Mouse (Mus musculus) colon, adult 2 months (tissue): ENCODE measurements around the gene Pcnt. TPM values are rescaled to one million over a fixed set of nuclear protein-coding genes. Genes with fewer than 3 reads are reported as not detected.

ENCODE experiments used
- polyA plus RNA-seq: library from polyadenylated mRNA; depleted of rRNA; stranded (reverse); fragments of >200 nt; gene quantifications from 2 replicates; pipeline ENCODE4 v1.2.3, GENCODE M21; 2012; rRNA removed

The Pcnt gene
- polyA plus RNA-seq: 14.0 and 15.5 TPM in 2 replicates

DNA sequence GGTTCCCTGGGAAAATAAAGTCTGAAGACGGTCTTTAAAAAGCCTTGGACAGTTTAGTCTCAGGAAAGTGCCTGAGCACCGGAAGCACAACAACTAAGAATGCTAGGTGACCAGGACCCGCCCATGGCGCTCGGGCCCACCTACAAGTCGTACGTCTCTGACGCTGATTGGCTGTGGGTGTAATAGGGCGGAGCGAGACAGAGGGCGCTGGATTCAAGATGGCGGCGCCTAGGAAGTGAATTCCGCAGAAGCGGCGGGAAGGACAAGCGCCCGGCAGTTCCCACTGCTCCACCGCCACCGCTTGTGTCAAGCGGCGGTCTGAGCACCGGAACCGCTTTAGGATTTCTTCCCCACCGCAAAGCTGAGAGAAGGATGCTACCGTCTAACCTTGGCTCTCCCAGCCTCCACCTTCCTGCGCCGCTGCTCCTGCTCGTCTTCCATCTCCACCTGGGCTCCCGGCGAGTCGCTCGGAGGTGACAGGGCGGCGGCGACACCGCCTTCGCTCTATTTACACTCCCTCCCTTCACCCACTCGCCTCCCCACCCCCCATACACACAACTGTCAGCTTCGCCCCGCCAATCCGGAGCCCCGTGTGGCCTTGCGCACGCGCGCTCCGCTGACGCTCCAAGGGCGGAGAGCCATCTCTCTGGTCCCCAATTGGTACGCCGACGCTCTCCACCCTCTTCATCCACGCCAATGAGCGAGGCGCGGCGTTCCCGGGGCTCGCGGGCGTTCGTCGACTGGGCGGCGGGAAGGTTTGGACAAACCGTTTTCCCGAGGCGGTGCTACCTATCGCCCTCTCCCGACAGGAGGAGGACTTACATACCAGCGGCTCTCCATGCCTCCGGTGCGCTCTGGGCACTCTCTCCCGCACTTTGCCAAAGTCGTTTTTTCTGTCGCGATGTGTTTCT lies at the start of gene Pcnt:
Gene Pcnt, minus strand, starts transcription at position 609 of the 911 bp plus-strand sequence.

DNA sequence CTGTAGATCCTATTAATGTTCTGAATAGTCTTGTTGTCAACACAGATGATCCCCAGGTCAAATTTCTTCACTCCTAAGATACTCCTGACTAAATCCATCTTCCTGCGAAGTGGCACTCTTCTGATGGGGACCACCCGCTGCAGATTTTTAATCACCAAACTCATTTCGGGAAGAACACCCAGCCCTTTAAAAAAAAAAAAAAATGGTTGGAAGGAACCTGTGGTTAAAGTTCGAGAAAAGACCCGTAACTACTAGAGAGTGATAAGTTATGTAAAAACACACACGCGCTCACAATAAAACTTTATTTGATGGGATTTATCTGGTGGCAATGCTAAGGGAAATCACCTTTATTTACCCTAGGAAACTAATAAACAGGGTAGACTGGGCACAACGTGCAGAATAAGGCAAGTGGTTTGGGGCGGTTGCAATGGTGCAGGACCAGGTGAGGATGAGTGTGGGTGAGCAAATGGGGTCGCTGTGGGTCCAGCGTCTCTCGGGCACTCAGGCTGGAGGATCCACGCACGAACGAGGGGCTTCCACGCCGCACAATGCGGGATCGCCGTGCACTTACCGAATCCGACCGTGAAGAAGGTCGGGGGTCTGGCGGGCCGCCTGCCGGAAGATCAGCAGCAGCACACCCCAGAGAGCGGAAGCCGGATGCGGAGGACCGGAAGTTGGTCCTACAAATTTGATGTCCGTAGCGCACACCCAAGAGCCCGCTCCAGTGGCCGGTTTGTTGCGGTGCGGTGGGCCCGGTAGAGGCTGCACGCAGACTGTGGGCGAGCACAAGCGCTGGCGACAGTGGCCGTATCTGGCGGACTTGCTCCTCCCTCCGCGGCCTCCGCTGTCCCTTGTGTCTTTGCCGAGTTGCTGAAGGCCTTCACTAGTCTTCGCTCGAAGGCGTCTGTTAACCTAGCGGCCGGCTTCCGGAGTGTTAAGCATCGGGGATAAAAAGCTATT lies 25.9 kb upstream of the Pcnt start, which contains the start of the genes Mcm3ap and Ybey:
Gene Mcm3ap, plus strand, starts transcription at position 725 of the 960 bp plus-strand sequence.
Gene Ybey, minus strand, starts transcription at position 912 of the 960 bp plus-strand sequence.

DNA sequence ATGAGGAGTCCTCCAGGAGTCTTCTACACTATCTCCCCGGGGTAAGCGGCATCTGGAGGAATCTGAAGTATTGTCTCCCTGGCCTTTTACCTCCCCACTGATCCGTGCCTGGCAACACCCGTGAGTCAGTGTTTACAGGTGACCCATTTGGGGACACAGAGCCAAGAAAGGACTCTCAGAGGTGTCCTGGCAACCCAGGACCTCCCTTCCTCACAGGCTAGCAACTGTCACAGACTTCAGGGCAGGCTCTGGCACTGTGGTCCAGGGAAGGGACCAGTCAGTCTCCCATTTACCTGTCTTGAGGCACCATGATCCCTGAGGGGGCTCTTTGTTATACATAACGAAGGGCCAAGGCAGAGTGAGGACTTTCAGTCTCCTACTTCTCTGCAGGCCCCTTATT lies 6.3 kb upstream of the Pcnt start, which contains the start of gene 2610028H24Rik:
Gene 2610028H24Rik, plus strand, starts transcription at position 231 of the 400 bp plus-strand sequence.

DNA sequence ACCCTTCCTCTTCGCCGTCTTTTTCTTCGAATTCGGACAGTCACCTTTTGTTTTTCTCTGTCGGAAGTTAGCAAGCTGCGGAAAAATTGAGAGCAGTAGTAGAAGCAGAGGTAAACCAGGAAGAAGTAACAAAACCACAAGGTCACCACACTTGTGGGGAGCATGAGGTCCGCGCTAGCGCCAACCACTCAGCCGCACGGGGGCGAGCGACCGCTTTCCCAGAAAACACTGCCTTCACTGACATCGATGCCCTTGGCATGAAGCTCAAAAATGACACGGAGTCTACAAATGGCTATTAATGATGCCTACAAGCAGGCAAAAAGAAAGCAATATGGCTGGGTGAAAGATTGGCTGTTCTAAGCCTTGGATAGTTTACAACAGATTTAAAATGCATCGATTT lies 2.3 kb downstream of the Pcnt start, which contains the start of gene AC141477.1:
Gene AC141477.1, minus strand, starts transcription at position 164 of the 400 bp plus-strand sequence.

DNA sequence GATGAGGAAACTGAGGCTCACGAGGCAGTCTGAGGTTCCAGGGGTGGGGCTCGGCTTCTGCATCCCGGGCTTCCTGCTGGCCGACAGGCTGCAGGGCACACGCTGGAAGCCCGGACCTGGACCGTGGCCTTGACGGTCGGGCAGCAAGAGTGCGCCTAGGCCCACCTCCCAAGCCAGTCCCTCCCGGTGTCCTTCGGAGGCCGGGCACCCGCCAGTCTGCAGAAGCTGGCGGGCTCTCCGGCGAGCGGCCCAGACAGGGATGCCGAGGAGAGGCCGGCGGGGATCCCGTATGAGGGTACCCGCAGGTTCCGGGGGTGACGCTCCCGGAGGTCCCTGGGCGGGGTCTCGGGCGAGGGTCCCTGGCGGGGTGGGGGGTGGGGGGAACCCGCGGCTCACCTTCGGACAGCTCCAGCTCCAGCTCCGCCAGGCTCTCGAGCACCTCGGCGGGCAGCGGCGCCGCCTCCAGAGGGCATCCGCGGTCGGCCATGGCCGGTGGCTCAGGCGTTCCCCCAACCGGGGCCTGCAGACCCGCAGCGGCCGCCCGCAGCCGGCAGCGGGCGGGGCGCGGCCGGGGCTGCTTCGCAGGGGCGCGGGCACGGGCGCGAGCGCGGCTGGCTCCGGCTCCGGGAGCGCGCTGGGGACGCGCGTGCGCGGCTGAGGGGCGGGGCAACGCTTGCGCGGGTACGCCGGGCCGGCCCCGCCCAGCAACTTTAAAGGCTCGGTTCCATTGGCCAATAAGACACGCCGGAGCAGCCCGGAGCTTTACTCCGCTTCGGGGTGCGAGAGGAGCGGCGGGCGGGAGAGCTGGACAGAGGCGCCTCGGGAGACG lies 97.7 kb downstream of the Pcnt start, which contains the start of gene Dip2a:
Gene Dip2a, minus strand, starts transcription at position 581 of the 829 bp plus-strand sequence.

Other genes with a start within 250 kb of the Pcnt start
- 32.5 and 40.7 TPM in 2 replicates for gene Prmt2, start 204.9 kb downstream of the Pcnt start, polyA plus RNA-seq
- gene S100b, start 188.9 kb downstream of the Pcnt start, polyA plus RNA-seq: 1.6 and 1.7 TPM in 2 replicates
- gene Dip2a, start 97.5 kb downstream of the Pcnt start, polyA plus RNA-seq: 33.2 and 36.1 TPM in 2 replicates
- not detected in 2 replicates for gene AC141477.1, start 2.3 kb downstream of the Pcnt start, polyA plus RNA-seq
- gene 2610028H24Rik, start 6.3 kb upstream of the Pcnt start, polyA plus RNA-seq: not detected in 2 replicates
- 13.4 and 14.4 TPM in 2 replicates for gene Mcm3ap, start 26.1 kb upstream of the Pcnt start, polyA plus RNA-seq
- gene Ybey, start 26.3 kb upstream of the Pcnt start, polyA plus RNA-seq: 2.3 and 3.0 TPM in 2 replicates
- 23.2 and 30.1 TPM in 2 replicates for gene Lss, start 88.8 kb upstream of the Pcnt start, polyA plus RNA-seq
- 0.16 and 0.17 TPM in 2 replicates for gene Spatc1l, start 119.5 kb upstream of the Pcnt start, polyA plus RNA-seq
- not detected in 2 replicates for gene Ftcd, start 132.9 kb upstream of the Pcnt start, polyA plus RNA-seq
- 198 and 222 TPM in 2 replicates for gene Col6a2, start 180.8 kb upstream of the Pcnt start, polyA plus RNA-seq